Mouse (Mus musculus) embryo, embryonic 9.5 days (tissue): Measurements from ENCODE around the gene 1700067P10Rik.

Experiments used
- DNase-seq: peaks from one replicate; pipeline ENCODE4 v3.0.0-alpha.2; 2017; ENCODE audit errors: extremely low spot score

The 1700067P10Rik gene

DNA sequence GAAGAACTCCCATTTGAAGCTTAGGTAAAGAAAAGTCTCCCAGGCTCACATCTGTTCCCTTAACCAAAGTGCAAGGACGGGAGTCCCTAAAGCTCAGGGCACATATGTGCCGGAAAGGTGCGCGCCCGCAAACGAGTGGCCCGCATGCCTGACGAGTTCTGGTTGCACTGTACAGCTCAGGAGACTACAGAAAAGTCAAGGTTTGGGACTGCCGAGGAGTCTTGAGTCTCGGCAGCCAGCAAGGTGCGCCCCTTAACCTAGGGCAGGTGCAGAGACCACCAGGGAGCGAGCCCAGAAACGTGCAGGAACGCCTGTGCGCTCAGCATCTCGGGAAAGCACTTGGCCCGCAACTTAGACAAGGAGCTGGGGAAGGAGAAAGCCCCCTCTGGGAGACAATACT, 7.2 kb downstream of the 1700067P10Rik start:
- DNase-seq, result peak; percentile 37

DNA sequence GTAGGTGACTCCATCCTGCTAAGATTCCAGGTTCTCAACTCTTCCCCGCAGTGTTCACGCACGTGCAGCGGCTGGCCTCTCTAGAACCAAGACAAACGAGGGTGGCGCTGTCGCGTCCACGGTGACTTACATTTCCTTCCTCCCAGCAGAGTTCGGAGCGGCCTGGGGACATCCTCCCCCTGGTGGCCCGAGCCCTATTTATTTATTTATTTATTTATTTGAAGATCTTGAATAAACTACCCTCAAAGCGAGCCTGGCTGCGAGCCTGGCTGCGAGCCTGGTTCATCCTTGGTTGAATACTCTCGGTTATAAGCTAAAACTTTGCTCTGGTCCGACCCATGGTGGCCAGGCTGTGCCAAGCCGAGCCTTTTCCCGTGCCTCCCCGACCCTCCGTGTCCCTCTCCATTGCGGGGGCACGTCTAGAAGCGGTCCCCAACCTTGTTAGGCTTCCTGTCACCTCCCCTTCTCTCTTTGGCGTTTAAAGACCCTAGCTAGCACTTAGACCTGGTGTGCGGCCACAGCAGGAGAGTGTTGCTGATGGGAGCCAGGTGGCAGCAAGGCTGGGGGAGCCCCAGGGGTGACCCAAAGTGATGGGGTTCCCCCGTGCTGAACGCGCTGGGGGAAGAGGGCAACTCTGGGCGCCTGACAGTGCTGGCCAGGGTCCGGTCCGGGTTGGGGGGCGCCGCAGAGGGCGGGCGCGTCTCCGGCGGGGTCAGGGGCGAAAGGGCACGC, 8.1 kb downstream of the 1700067P10Rik start:
- DNase-seq, result peak; percentile 81

DNA sequence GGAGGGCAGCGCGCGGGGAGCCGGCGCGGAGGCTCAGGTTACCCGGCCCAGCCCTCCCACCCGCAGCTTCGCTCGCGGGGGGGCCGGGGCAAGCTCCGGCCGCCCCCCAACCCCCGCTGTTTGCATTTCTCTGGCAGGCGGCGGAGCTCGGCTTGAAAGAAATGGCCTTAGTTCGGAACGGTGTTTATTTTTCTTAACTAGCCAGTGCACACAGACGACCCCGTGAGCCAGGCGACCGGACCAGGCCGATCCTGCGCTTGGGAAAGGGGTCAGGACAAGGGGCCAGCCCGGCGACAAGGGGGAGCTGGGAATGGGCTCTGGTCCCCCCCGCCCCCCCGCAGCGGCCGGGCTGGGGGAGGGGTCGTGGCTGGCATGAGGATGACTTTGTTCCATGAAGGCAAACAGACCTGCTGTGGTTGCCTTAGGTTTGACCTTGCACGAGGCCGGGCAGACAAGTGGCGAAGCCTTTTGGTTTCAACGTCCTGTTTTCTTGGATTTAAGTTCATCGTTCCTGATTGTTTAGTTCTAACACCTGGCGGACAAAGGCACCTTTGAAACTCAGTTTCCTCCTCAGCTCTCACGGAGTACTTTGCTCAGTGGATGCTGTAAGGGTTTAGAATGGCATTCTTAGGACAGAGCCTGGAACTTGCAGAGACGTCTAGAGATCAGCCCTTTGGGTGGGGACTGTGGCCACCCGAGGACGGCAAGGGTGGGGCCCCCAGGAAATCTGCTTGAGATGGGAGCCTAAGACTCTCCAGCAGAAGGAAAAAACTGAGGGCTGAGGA, 8.8 kb downstream of the 1700067P10Rik start:
- DNase-seq, result peak; percentile 87

DNA sequence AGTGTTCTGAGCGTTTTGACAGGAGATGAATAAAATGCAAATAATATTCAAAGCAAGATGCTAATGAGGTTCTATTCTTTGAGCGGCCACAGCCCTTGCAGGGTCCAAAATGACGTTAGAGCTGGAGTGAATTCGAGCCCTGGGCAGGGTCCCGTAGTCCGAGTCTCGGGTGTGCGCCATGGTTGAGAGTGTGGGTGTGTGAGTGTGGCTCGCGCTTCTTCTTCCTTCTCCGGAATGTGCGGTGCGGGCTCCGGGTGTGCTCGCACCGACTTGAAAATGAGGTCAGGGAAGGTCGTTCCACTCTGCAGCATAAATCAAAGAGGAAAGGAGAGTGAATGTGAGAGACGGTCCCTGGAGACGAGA, 9.4 kb downstream of the 1700067P10Rik start:
- DNase-seq, result peak; percentile 62

DNA sequence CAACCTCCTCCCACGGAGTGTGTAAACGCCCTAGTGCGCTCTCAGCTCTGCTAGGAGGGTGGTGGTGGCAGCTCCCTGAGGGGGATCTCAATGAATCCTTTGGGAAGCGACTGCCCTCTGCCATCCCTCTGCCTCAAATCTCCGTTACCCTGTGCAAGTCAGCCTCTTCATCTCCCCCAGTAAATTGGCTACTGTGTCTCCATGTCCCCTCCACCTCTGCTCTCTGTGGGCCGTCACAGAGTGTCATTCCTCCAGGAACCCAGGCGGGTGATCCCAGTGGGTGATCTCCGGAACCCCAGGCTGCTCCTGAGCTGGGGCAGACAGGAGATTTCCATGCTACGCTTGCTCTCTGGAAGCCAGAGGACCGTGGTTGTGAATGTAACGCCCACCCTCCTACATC, 10.2 kb downstream of the 1700067P10Rik start:
- peak; percentile 39 for DNase-seq

DNA sequence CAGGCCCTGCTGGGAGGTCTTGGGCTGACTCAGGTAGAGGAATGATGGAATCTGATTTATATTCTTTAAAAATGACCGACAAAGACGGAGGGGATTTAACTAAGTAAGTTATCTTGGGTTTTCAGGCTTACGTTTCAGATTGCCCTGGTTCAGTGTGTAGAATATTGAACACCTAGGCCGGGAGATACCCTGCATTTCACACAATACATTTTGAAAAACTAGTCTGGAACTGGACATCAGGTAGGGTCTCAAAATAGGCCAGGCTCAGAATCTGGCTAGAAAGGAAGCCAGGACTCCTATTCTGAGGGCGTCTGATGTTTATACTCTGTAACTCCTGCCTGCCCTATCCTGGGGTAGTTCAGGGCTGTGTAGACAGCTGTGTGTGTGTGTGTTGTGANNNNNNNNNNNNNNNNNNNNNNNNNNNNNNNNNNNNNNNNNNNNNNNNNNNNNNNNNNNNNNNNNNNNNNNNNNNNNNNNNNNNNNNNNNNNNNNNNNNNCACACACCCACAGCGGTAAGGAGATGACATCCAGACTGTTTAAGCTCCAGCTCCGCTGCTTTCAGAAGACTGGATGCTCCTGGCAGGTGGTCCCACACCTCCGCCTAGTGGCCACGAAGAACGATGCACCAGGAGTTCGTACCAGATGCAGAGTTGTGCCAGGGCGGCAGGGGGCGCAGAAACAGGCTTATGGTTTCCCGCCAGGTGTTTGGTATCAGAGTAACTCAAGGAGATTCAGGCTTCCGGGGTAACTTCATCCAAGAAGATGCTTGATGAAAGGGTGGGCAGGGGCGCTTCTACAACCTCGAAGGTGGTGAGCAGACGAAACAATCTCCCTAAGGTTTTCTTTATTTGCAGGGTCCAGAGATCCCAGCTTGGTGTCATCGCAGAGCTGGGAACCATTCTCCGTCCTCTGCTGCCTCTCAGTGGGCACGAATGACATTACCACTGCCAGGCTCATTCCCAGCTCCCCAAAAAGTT, 11.6 kb downstream of the 1700067P10Rik start:
- peak; percentile 91 for DNase-seq

DNA sequence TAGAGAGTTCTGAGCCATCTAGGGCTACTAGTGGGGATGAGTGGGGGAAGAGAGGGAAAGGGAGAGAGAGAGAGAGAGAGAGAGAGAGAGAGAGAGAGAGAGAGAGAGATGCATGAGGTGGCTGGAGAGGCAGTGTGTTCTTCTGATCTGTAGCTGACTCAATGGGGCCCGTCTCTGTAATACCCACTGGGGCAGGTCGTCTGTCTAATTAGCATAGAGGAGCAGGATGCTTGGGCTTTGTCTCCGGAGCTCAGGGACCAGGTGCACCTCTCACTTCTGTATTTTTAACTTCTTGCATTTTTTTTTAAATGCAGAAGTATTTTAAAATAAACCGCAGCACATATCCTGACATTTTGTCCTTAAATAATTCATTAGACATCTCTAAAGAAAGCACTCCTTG, 18.2 kb downstream of the 1700067P10Rik start:
- DNase-seq, result no peak

DNA sequence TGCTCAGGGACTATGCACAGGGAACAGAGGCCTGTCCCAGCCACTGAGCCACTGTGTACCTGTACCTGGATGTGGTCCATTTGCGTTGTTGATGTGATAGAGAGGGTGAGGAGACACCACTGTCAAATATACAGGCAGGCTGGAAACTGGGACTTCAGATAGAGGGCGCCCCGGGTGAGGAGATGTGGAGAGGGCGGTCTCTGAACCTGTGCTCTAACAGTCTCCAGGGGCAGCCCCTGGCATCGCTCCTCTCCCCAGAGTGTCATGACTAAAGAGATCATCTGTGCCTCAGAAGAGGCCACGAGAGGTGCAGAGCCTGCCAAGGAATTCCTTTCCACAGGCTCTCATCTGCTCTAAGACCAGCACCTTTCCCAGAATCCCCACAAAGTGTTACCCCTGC, 18.7 kb downstream of the 1700067P10Rik start:
- no peak for DNase-seq

DNA sequence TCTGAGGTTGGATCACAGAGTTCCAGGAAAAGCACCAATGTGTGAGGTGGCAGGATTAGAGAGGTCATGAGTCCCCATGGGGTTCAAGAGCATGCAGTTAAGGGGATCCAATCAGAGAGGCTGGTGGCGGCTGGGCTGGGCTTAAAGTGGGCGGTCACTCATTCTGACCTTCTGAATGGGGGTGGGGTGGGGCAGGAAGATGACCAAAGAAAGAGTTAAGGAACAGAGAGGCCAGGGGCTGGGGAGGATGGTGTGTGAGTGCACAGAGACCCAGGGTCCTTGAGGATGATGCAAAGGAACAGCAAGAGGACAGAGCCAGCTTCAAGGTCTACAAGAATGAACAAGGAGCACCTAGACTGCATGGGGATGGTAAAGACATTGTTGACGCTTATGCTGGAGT, 19.4 kb downstream of the 1700067P10Rik start:
- no peak for DNase-seq

DNA sequence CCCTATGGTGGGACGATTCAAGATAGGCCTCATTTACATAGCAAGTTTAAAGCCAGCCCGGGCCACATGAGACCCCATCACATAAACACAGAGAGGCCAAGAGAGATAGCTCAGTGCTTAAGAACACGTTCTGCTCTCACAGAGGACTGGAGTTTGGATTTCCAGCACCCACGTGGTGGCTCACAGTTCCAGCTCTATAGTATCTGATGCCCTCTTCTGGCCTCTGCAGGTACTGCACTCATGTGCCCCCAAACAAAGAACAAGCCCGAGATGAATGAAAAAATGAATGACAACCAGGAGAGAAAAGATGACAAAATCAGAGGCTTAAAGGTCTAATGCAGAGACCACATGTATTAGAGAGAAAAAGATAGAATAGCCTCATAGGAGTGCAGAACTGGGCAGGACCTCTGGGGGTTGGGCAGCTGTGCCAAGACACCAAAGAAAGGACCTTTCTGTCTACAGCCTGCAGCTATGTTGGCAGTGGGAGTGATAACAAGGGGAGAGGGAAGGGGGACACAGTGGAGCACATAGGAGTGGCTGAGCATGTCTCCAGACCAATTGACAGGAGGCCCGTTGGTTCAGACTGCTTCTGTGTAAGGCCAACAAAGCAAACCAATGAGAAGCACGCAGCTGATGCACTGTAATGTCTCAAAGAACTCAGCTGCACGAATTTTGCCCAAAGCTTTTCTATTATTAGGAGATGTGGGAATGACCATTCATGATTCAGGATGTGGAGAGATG, 21.6 kb downstream of the 1700067P10Rik start:
- peak; percentile 60 for DNase-seq

DNA sequence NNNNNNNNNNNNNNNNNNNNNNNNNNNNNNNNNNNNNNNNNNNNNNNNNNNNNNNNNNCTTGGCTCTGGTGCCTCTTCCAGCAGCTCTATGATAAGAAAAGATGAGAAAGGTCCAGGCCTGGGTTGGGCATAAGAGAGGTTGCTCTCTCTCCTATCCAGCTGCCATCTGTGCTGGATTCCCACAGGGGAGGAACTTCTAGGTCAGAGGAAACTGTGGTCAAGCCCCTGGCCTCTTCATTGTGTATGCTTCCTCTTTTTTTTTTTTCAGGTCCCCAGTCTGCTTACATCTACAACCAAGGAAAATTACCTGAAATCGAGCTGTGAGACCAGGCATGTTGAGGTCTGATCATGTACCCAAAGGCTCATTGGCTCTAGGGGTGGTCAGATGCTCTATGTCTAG, 29.5 kb downstream of the 1700067P10Rik start:
- no peak for DNase-seq

DNA sequence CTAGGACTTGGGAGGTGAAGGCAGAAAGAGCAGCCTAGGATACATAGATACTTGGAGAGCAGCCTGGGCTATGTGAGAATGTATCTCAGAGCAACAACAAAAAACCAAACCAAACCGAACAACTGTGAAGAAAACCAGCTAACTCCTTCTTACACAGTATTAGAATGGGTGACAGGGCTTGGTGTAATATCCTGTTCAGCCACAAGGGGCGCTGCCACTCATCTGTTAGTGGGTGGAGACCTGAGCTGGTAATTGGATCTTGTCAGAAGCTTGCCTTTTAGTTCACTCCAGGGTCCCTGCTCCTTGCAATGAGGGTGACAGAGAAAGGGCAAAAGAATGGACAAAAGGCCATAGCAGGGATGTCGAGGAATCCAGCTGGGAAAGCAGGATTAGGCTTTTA, 30.5 kb downstream of the 1700067P10Rik start:
- DNase-seq, result peak; percentile 85

DNA sequence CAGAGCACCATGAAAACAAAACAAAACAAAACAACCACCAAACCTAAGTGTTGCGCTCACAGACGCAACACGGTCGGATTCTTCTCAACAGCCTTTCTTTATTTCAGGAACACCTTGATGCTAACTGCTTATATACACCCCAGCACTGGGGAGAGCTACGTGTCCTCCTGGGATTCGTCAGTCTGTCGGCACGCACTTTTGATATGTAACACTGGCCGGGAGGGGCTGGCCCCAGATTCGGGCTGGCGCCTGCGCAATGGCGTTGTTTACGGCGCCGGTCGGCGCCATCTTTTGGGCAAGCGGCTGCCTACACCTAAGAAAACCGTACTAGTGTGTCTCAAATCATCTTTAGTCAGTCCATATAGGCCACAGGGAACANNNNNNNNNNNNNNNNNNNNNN, 31.3 kb downstream of the 1700067P10Rik start:
- DNase-seq, result no peak

DNA sequence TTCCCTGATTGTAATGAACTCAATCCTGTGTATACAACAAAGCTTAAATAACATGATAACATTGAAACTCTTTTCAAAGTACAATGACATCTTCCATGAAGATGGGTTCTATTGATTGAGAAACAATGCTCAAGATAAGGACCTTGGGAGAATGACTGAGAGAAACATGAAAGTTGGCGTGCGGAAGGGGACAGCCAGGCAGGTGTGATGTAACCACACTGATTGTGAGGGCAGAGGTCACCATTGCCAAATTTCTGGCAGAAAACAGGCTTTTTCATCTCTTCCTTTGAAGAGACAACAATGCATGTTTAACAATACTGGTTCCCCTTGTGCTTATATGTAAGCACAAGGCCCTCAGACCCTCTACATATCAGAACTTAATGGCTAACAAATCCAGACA, 43.7 kb downstream of the 1700067P10Rik start:
- DNase-seq, result no peak
